Mouse (Mus musculus): ENCODE data around the gene Tshz2.

Gene Tshz2

DNA sequence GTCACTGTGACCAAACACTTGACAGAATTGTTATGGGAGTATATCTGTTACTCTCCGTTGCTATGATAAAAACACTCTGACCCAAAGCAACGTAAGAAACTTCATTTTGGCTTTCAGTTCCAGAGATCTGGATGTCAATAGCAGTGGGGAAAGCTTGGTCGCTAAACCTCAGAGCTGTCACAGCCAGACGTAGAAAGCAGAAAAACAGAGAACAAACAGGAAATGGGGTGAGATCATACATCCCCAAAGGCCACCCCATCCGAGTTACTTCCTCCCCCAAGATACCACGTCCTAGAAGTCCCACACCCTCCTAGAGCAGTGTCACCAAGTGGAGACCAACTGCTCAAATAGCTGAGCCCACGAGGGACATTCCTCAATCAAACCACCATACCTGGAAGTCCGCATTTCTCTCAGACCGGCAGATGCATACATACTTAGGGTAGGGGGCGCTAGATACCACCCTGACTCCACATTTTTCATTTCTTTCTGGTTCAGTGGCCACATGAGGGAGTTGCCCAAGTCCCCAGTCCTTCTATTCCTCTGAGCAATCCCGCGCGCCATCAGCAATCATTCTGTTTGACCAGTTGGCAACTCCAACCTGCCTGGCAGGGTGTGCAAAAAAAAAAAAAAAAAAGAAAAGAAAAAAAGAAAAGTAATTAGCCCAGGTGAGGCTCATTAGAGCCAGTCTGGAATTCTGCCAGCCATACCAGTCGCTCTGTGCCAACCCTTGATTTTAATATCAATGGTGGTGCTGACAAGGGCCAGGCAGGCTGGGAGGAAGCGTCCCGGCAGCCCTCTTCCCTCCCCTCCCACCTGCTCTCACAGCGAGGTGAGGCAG is 326.1 kb downstream of the Tshz2 start:
- no peak for DNase-seq

DNA sequence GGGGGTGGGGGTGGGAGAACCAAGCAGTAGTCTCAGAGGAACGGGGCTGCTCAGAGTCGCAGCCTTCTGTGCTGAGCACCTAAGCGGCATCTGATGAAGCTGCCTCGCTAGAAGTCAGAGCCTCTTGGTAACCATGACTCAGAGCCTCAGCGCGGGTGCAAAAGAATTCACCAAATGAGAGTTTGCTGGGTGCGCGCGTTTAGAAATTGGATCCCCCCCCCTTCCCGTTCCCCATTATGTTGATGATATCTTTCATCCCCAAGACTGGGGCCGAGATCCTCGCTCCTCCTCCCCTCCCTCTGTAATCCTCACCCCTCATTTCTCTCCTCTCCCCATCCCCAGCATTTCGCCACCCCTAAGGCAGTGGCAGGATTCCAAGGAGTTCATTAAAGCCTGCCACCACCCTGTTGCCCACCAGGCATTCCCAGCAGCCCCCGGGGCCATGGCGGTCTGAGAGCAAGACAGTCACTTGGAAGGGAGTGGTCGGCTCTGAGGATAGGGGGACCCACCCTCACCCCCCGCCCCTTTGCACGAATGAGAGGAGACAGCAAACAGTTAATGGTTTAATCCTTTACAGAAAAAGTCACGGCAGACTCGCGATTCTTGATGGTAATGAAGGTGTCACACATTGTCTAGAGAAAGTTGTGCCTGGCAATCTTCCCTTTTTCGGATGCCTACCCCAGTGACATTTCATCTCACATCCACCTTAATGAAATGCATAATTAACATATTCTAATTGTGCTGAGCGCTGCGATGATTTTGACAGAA is 328.8 kb downstream of the Tshz2 start:
- DNase-seq = no peak

DNA sequence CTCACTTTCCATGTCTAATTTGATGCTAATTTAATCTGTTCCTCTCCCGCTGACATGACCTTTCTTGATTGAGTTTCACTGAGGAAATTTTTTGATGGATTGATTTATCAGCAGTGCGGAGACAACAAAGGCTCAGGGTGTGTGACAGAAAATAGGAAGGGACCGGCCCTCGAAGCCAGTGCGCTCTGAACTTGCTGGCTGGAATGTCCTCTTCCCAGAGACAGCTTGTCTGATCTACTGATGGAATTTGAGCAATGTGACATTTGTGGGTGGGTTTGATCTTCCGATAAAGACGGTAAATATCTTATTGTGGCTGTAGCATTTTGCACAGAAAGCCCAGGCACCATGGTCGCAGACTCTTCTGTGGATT is 329.4 kb downstream of the Tshz2 start:
- DNase-seq = no peak

DNA sequence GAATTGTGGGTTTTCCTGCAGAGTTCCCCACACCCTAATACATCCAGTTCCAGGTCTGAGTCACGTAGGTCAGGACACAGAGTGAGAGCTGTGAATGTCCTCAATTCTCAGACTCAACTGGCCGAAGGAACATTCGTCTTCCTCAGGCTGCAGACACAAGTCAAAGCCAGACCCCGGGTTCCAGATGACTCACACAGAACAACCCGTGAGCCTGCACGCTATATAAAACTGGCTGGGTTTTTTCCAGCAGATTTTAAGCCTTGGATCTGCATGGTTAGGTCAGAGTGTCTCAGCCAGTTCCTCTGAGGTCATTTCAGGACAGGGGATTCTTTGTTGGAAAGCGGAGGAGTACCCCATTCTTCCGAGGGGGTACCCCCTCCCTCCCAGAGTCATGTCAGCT is 330.0 kb downstream of the Tshz2 start:
- DNase-seq = no peak

DNA sequence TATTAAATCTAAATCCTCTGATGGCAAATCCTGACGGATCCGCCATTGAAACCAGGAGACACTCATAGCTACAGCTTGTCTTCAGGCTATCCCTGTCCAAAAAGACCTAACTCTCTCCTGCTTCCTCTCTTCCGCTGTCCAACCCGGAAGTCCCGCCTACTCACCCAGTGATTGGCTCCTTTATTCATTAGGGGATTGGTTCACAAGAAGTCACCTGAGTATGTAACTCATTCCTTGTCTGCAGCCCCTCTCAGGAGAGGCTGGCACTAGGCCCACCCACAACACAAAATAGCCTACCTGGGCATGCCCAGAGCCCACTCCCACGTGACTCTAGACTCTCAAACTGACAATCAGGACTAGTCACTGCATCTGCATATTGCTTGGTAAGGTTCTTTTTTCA is 337.7 kb downstream of the Tshz2 start:
- no peak for DNase-seq

DNA sequence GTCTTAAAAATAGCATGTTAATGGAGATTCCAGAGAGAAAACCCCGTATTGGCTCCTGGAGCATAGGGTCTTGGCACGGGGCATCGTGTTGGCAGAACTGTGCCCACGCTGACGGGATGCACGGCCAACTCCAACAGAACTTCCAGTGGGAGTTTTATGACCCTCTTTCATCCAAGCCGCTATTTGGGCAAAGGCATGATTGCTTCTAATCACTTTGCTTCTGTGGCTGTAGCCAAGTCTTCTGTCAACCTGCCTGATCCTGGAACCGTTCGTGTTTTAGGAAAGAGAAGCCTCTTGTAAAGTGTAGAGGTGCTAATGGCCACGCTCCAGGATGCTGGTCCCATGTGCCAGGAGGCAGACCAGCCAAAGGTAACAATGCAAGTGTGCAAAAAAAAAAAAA is 350.1 kb downstream of the Tshz2 start:
- DNase-seq = no peak

DNA sequence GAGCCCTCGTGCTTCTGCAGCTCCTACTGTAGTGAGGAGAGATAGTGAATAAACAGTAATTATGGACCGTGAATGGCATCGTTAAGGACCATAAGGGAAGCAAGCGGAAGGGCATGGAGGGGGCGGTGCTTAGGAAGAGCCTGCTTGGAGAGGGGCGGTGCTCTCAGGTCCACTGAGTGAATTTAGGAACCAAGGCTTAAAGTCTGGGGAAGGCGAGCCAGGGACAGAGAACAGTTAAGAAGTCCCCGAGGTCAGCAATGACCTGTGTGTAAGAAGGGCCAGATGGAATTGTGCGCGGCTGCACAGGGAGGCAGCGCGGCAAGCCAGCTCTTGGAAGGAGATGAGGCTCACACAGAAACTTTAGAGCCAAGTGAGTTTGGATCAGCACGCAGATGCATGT is 354.4 kb downstream of the Tshz2 start:
- no peak for DNase-seq

DNA sequence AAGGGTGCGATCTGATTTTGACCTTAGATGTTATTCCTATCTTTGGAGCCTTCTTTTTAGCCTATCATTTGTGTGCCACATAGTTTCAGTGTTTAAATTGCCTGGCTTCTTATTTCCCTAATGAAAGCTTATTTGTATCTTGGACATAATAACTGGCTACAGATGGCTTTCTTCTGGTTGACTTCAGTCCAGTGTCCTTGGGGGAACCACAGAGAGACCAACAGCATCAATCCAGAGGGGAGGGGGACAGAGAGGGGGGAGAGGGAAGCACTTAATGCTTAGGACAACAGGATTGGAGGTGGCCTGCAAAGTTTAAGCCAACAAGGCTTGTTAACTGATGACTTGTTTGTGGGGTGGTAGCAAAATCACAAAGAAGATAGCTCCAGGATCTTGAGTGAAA is 356.4 kb downstream of the Tshz2 start:
- DNase-seq = no peak

DNA sequence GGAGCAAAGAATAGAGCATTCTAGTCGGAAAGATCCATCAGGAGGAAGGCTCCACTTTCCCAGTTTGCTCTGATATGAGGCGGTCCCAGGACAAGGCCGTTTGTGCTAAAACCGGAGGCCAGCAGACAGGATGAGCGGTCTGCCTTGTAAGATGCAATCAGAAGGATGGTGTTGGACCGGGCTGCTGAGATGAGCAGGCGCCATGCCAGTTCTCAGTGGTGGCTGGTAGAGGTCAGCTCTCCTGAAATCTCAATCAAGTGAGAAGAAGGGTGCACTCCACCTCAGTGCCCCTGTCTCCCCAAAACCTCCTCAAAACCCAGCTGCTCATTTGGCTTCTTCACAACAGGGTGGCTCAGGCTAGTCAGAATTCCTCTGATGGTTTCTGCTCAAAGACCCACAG is 358.2 kb downstream of the Tshz2 start:
- no peak for DNase-seq

DNA sequence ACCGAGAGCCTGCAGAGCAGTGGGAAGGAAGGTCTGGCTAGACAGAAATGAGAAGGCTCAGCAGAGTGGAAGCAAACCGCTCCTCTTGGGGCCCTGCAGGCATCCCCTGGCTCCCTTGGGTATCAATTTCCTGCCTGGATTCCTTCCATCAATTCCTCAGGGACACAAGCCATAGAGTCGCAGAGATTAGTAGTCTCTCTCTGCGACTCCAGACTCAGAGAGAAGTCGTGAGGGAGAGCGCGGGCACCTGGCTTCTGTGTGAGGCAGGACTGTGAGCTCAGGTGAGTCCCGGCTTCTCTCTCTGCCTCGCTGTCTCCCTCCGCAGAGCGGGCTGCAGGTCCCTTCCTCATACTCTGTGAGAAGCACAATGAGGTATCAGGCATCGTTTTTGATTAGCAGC is 363.2 kb downstream of the Tshz2 start:
- DNase-seq = no peak

DNA sequence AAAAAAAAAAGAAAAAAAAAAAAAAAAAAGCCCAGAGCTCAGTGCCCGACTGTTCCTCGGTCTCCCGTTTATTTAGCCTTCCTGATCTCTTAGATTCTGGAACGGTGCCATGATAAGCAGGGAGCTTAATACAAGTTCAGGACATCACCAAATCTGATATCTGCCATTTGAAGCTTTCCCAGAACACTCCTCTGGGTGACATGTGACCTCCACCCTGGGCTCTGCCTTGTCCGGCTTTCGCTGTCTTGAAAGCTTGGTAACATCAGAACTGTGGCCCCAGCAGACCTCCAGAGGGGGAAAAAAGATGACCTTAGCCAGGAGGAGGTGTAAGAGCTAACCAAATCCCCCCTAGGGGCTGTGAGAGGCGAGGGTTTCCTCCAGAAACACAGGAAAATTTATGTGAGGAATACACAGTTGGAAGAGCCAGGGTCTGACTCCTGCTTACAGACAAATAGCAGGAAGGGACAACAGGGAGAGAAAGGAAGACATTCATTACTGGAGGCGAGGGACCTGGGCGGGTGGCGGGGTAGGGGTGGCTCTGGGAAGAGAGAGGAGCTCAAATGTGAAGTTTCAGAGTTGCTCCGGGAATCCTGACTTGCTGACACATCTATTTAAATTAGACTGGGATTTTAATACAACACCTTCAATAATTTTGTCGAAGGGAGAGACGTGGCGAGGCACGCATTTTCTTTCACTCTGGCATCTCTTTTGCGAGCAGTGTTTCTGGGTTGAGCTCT is 363.9 kb downstream of the Tshz2 start:
- no peak for DNase-seq

DNA sequence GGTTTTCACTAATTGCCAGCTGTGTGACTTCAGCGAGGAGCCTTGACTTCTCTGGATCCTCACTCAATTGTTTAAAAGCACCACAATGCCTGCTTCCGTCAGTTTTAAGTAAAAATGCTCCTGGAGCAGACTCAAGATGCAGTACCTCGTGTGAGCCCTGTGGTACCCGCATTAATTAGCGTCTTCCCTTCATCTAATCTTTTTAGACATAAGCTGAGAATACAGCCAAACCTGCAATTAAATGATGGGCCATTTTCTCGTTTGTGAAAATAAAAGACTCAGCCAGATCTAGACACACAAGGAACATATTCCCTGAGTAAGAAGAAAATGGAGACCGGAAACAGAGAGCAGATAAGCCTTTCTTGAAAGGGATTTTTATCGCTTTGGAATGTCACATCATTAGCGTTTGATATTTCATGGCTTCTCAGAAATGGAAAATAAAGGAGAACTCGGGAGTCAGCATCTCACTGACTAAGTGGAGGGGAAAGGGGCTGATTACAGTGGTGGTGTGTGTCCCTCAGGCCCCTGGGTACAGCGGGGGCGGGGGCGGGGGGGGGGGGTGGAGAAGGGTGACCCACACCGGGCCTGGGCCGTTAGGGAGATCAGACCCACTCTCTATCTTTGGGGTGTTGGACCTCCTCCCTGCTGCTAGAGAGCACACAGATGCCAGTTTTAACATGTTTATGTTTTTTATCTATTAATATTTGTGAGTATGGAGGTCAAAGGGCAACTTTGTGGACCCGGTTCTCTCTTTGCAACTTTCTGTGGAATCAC is 364.6 kb downstream of the Tshz2 start:
- no peak for DNase-seq

DNA sequence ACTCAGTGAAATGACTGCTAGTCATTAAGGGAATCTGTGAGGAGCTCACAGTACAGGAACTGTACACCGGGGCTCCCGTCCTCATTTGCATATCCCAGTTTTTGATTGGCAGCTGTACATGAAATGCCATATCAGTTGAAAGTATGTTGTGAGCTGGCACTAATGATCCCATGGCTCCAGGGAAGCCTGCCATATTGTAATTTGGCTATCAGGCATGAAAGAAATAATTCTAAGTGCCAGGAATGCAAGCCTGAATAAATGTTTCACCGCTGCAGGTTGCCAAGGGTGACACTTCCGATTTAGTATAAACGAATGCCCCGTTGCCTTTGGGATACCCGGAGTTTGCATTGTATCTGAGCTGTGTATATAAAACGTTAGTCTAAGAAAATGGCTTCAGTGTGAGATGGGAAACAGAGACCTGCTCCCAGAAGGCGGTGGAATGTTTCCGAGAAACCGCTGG is 366.1 kb downstream of the Tshz2 start:
- no peak for DNase-seq

DNA sequence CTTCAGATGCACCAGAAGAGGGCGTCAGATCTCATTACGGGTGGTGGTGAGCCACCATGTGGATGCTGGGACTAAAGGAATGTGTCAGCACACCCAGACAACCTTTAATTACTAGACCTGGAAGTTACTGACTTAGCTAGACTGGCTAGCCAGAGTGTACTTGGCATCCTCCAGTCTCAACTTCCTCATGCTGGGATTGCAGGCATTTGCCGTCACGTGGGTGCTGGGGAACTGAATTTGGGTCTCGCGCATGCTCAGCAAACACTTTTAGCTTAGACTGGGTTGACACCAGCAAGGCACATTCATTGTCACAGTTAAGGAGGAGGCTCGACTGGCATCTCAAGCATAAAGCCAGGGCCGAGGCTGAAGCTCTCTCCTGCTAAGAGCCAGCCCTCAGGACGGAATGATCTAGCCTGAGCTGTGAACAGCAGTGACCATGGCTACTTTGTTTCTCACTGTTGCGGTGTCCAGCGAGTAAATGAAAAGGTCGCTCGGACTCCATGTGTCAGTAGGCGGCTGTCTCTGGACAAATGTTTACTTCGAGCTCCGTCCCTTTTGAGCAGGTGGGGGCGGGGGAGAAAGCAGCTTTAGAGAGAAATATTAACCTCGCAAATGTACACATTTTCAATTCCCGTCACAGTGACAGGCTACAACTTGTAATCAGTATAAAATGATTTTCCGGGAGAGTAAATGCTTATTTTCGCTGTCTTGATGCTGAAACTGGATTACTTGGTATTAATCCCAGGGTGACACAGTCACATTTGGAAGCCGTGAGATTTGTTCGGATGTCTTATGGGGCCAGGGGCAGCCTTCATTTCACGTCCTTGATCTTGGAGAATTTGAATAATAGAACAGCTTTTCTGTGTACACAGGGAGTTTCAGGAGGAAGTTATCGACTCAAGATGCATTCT is 370.0 kb downstream of the Tshz2 start:
- no peak for DNase-seq

DNA sequence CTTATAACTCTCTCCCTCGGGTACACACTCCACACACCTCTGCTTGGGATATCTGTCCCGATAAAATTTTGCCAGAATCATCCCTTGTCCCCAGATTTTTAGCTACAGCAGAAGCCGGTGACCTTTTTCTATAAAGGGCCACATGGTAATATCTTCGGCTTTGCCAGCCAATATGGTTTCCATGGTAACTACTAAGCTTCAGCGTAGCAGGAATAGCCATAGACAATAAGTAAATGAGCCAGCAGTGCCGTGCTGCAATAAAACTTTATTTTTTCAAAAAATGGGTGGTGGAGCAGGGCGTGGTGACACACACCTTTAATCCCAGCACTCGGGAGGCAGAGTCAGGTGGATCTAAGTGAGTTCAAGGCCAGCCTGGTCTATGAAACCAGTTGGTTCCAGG is 370.9 kb downstream of the Tshz2 start:
- no peak for DNase-seq

DNA sequence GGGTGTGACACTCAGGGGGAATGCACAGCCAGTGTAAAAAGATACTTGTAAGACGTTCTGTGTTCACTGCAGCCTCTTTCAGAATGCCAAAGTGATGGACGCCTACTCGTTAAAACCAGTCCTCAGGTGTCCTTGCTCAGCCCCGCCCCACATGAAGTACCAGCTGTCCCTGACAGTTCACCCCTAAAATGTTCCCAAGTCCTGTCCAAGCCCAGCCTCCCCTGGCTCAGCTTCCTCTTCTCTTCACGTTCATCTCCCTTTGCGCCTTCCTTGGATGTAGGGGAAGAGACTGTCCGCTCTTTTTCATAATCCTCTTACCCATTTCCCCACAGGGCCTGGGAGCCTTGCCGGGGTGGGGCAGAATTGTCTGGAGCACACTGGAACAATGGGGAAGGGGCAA is 374.0 kb downstream of the Tshz2 start:
- DNase-seq = no peak

DNA sequence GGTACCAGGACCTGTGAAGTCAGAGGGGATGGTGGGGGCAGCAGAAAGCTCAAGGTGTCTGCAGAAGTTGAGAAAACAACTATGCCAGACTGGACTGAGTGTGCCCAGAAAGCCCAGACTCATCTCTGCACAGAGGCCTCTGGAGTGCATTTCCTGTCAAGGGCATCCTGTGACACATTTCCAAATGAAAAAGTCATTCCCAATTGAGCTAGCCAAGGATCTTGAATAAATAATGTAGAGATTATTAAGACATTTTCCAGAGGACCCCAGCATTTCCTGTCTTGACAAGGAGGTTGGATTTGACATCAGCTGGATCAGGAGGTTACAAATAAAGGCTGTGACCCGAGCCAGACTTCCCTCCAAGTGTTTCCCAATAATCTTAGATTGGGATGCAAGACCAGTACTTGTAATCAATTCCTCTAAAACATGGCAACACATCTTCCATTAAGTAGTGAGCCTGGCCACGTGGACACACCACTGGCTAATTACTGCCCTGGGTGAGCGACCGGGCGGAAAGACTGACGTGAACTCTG is 374.7 kb downstream of the Tshz2 start:
- no peak for DNase-seq

DNA sequence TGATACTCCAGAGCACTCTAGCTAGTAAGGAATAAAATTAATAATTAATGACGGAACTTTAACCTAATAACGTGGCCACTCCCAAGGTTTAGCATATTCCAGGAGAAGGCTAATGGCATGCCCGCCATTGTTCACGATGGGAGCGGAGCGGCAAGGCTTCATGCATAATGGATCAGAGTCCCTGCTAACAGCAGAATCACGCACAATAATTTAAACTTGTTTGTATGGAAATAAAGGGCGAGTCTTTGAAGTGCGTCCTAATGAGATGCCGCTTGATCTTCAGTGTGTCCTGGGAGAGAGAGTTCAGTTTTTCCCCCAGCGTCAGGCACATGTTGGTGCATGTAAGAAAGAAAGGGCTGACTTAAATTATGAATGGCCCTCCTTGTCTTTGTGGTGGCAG is 376.9 kb downstream of the Tshz2 start:
- no peak for DNase-seq

DNA sequence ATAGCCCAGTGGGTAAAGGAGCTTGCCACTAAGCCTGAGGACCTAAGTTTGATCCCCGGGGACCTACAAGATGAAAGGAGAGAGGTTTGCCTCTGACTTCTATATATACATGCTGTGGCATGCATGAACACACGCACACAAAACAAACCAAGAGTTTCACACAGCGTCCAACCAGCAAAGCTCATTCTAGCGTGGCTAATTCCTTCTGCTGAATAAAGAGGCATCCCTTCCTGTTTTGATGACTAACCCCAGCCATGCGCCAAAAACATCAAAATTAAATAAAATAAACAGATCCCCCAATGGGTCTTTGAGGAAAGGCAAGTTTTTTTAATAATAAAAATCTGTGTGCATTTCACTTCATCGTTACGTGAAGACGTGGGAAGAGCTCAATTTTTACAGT is 379.0 kb downstream of the Tshz2 start:
- no peak for DNase-seq

DNA sequence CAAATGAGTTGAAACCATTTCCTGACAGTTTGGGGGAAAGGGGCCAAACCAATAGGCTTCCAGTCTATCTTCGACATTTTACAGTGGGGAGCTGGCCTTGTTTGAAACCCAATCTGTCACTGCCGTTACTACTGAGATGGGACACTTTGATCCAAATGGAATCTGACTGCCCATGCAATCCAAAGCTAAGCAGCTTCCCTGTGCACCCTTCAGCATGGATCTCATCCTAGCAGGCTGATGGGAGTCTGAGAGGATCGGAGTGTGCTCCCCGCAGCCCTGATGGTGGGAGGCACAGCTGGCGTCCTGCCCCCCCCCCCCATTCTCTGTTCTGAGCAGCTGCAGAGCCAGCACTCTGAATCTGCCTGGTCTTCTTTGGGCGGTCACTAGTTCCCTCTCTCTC is 384.5 kb downstream of the Tshz2 start:
- DNase-seq = no peak

DNA sequence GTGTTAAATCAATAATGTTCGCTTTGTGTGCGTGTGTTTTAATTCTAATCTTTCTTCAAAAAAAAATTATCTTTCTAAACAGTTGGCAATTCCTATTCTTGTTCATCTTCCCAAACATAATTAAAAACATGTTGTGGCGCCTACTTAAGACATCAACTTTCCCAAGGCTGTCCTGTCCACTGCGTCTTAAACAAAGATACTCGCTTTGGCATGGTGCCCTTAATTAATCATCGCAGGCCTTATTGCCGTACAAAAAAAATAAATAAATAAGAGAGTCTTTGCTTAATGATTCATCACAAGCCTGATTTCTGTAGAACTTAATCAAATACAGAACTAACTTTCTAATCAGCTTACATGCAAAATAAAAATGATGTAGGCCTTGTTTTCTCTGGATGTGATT is 385.1 kb downstream of the Tshz2 start:
- DNase-seq = no peak

DNA sequence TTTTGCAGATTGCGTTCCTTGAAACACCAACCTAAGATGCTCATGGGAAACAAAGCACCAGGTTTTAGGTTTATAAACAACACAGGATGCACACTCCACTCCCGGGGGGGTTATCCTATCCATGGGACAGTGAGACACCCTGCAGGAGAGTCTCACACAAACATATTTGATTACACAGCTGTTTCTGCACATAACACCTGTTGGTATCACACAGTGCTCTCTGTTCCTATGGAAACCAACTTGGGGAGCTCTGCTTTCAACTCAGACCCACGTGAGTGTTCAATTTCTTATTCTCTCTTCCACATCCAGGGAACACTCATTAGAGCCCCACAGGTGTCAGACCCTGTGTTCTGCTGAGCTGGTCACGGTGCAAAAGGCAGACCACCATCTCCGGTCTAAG is 390.1 kb downstream of the Tshz2 start:
- DNase-seq = no peak

All from B cell, adult 2 months (primary cell).